Mouse (Mus musculus): ENCODE measurements around the gene Zfp287. TPM values are rescaled to one million over a fixed set of nuclear protein-coding genes. Genes with fewer than 3 reads are reported as not detected.
A peak's percentile ranks its signal among the peaks of the same experiment; 100 is the strongest.
"Not testable (repeated sequence)": the region's sequence is repeated elsewhere in the genome, so short reads cannot be mapped to it uniquely, and the experiment has no call there.

Gene Zfp287
- total RNA-seq (2021), result 10 to 100 TPM; 23.7 to 24.4 TPM

DNA sequence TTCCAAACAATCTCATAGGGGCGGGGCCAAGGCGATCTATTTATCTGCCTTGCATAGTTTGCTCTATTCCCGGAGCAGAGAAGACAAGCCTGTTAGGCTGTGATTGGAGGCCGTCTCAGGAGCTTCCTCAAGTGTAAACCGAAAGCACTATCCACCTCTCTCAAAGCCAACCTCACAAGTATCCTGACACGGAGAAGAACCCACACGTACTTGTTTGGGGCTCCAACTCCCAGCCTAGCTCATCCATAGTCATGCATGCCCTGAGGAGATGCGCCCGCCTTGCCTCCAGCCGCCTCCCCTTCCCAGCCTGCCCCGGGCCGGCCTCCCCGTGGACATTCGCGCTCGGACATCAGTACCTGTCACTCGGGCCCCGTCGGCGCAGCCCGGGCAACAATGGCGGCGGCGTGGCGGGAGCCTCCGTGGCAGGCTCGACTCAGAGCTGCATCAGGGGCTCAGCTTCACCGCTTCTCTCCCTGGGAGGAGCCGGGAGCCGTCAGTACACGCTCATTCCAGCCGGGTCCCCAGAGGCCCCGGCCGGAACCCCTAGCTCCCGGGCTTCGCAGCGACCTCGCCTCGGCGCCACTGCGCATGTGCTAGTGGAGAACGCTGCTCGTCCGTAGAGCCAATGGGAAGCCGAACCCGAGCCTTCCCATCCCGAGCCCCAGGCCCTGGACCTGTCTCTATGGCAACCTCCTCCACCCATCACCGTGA is at the start of gene Zfp287:
Gene Zfp287, minus strand, starts transcription at position 595 of the 711 bp plus-strand sequence.
- intact Hi-C loops (cut with DNase I), result no loop called here
- DNase-seq, result peak; percentile 95

DNA sequence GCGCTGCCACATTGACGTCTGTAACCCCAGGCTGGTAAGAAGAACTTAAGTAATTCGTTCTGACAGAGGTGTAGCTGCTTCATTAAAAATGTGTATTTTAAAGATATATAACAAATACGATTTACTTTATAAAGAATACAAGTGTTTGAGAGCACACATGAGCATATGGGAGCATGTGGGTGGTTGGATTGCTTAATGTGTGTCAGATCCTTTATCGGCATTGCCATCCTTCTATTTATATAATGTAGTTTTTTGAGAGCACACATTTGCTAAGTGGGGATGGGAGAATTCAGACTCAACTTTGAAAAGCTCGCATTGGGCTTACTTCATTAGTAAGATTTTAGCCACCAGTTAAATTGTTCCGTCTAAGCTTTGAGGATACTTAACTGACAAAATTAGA is 44.8 kb upstream of the Zfp287 start:
- intact Hi-C loops (cut with DNase I), result no loop called here
- no peak for DNase-seq

DNA sequence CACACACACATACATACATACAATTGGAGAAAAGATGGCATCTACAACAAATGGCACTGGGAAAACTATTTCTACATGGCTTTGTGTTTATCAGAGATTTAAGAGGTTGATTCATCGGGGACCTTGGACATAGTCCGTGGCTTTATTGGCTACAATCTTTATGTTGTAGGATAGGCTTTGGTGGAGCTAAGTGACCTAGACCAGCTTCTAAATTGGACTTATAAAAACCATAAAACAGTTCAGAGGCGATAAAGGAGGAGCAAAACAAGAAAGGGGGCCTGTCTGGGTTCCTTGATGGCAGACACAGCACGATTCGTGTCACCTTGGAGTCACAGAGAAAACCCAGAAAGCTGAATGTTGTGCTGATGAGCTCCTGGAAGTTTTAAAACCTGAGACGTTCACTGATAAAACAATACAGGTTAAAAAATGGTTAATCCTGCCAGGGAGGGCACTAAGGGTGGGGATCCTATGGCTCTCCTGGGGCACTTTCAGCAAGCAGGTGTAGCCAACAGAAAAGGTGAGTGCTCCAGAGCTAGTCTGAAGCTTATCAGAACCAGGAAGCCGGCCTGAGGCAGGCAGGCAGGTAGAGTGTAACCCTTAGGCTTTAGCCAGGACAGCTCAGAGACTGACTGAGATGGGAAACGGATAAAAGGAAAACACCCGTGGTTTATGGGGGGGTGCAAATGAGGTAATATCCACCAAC is 29.2 kb upstream of the Zfp287 start:
- intact Hi-C loops (cut with DNase I), result no loop called here

DNA sequence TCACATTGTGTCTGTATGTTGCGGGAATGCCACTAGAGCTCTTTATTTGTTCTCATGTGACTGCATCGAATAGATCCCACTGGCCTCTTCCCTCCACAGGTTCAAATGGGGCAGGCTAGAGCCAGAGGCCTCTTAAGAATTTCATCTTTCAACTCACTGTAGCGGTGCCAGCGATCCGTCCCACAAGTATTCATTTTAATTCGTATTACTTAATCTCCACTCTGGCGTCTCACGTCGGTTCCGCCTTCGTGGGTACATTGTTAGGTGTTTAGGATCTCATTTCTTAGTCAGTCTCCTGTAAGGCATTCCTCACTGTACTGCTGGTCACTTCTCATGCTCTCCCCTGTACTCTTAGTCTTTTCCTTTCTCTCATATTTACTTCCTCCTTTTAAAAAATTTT is 26.8 kb upstream of the Zfp287 start:
- intact Hi-C loops (cut with DNase I), result loop anchor here (5.0 to 10.0 kb wide), 2 partner anchors 86 to 379 kb away; partner anchors contain the start of gene Fbxw10
- DNase-seq, result no peak

More for the DNA sequence above, 29.2 kb upstream of the Zfp287 start:
- DNase-seq, result no peak

DNA sequence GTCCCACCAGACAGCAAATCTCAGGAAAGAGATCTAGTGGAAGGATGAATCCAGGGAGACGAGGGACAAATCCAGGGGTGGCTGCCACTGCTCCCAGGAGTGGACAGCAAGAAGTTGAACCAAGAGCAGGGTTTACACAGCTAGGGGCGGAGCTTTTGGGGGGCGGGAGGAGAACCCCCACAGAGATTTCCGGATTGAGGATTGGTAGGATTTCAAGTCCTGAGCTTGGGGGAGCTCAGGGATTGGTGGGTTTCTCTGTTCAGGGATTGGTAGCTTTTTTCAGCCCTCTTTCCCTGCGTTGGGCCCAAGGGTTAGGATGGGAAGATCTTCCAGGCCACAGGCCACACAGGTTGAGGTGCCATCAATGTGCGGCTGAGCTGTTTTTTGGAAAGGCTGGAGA is 26.2 kb upstream of the Zfp287 start:
- no peak for DNase-seq
- intact Hi-C loops (cut with DNase I), result loop anchor here (5.0 to 10.0 kb wide), 2 partner anchors 87 to 379 kb away; partner anchors contain the start of gene Fbxw10

DNA sequence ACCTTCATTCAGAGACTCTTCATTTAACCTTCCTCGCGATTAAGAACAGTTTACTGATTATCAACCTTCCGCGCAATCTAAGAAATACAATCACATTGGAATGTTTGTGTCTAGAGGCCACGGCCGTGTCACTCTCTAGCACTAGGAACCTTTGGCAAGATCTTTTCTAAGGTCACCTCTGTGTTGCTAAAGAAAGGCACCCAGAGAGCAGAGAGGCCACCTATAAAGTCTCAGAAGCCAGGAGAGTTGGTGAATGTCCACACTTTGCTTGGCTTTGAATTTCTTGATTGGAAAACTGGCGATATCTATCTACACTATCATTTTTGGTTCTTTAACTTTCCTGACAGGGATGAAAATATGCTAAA is 25.4 kb upstream of the Zfp287 start:
- DNase-seq, result no peak
- intact Hi-C loops (cut with DNase I), result loop anchor here (5.0 to 10.0 kb wide), 2 partner anchors 88 to 380 kb away; partner anchors contain the start of gene Fbxw10

DNA sequence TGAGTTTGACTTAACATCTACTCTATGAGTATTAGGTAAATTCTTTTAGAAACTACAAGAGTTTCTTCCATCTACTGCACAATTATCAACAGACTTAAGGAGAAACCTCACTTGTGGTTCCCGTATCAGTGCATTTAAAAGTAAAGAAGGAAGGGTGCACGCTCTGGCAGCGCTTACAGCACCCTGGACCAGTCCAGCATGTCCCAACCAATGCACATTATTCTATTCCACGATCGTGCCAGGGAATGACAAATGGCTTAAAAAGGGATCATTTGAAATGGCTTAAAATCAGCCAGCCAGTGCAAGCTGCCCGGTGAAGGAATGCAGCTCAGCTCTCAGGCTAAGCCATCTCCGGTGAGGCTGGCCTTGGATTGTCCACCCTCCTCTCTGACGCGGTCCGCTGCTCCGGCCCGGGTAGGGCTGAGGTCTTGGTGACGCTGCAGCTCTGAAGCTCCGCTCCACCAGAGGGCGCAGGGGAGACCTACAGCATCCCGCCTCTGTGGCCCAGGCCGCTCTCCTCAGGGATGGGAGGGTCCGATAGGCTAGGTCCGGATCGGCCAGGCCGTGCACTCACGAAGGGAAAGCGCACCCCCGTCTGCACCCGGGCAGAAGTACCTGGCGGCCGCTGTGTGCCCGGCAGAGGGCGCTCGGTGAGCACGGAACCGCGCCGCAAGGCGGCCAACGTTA is 24.9 kb upstream of the Zfp287 start:
- DNase-seq, result peak; percentile 98
- intact Hi-C loops (cut with DNase I), result loop anchor here (5.0 to 10.0 kb wide), 2 partner anchors 88 to 381 kb away; partner anchors contain the start of gene Fbxw10

DNA sequence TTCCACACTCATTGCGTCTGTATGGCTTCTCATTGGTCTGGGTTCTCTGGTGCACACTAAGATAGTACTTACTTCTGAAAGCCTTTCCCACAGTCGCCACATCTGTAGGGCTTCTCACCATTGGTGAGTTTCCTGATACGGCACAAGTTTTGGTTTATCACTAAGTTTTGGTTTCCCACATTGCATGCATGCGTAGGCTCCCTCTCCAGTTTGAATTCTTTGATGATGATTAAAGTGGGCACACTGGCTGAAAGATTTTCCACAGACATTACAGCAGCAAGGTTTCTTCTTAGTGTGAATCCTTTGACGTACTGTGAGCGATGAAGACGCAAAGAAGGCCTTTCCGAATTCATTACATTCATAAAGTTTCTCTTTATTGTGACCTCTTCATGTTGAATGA is 21.1 kb upstream of the Zfp287 start, which contains the start of gene Gm10428:
Gene Gm10428, plus strand, starts transcription at position 321 of the 400 bp plus-strand sequence.
- DNase-seq, result no peak
- intact Hi-C loops (cut with DNase I), result loop anchor here (10.0 kb wide), 1 partner anchor 92 kb away; the partner anchor contains the start of gene Fbxw10

DNA sequence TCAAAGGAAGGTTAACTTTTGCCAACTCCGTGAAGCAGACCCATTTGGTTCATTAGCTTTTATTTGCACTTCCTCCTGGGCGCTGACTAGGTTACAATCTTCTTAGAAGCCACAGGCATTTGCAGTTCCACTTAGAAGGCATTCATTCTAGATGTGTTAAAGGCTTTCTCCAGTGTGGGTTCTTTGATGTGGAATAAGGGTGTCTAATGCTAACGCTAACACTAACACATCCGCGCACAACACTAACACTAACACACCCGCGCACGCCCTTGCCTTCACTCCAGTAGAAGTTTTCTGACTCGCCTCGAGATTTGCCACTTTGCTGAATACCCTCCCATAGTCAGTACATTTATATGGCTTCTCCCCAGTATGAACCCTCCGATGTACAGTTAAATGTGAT is 20.5 kb upstream of the Zfp287 start:
- DNase-seq, result no peak
- intact Hi-C loops (cut with DNase I), result loop anchor here (10.0 kb wide), 1 partner anchor 93 kb away; the partner anchor contains the start of gene Fbxw10

DNA sequence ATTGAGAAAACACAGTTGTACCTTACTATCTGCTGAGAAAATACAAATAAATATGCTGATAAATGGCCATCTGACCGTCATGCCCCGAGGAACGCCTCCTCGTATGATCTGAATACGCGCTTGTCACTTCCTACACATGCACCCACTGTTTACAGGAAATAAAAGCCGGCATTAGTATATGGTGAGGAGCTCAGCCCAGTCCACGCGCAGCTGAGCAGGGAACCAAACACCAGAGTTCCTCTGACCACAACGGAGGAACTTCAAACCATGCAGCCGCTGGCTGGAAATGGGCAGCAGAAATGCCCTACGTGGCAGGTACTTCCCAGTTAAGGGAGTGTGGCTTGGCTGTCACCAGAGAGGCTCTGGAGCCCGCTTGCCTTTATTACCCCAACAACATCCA is 17.7 kb upstream of the Zfp287 start:
- intact Hi-C loops (cut with DNase I); DNase-seq: not testable (repeated sequence)

DNA sequence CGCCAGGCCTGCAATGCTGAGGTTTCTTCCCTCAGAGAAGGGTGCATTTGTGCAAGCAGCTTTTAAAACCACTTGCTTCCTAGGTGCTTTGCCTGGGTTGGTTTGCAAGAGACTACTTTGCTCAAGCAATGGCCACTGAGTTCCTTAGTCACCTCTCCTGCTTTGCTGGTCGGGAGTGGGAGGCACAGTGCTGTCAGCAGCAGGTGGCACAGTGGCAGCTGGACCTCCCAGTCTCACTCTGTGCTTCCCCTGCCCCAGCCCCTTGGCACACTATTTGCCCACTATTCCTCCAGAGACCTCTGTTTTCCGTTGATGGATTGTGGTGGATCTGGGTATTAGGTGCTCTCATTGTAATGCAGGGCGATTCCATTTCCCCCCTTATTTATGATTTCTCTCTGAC is 16.4 kb upstream of the Zfp287 start:
- DNase-seq, result no peak
- intact Hi-C loops (cut with DNase I), result no loop called here

DNA sequence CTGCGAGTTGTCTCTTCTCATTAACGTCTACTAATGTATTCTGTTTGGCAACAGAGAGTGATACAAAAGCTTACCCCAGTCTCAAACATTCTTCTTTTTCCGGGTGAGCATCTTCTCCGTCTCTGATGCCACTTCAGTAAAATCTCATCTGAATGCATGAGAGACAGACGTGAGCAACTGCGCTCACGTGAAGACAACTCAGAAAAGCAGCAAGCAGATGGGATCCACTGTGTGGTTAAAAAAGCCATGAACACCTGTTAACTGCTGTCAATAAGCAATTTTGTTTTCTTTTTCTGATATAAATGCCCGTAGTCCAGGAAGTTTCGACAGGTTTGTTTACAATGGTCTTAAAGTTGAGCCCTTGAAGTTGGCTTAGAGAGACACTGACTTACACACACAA is 15.5 kb upstream of the Zfp287 start:
- intact Hi-C loops (cut with DNase I), result no loop called here
- DNase-seq, result no peak

DNA sequence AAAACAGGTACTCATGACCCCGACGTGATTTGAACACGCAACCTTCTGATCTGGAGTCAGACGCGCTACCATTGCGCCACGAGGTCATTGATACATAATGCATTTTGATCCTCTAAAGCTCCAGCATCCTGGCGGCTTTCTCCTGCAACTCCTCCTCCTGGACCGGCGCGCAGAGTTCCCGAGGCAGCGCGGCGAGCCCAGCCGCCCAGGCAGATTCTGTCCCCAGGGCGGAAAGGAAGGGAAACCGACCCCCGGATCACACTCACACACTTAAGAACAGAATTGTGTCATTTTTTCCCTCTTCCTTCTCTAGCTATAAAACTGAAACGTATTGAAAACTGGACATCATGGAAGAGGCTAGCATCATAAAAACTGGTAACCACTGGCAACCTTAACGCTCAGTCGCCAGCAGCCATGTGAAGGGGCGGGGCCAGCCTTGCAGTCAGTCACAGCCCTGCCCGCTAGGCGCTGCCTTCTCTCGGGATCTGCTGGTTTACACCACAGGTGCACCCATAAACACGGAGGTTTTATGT is 14.4 kb upstream of the Zfp287 start:
- intact Hi-C loops (cut with DNase I), result no loop called here
- peak; percentile 63 for DNase-seq

DNA sequence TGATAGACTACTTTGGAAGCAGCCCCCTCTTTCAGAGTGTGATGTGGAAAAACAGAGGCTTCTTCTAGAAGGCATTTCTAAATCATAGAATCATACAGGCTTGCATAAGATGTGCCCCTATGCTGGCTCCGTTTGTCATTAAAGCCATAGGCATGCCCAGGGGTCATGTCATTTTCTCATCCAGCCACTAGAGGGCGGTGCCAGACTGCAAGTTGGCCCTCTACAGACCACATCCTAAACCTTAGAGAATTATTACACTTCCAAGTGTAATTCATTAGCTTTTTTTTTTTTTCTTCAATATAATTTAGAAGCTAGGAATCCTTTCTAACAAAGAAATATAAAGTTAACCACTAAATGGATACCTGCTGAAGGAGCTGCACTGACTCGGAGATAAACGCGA is 12.4 kb upstream of the Zfp287 start:
- peak; percentile 71 for DNase-seq
- intact Hi-C loops (cut with DNase I), result loop anchor here (5.0 kb wide), 1 partner anchor 428 kb away; no protein-coding TSS in a partner anchor

DNA sequence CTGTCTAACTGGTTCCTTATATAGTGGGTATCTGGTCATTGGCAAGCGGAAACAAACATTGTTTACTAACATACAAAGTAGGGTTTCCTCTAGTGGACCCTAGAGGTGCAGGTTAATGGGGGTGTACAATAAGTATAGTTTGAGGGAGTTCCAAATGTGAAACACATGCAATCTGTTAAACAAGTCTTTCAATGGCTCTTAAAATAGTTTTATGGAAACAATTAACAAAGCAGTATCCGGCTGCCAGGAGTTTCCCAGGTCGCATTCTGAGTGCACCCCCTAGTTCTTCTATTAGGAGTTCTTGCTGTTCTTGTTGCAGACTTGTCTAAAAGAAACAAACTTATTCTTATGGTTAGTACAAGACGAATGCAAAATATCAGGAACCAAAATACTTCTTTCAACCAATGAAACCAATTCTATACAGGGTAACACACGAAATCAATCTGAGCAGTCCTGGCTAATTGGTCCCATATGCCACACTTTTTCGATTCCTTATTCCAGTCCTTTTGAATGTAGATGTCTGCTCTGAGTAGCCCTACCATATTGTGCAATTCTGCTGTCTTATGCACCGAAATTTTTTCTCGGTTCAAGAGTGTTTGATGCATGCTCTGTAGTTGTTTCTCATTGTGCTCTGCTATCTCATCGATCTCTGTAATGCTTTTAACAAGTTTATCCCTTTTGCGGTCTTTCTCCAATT is 10.7 kb upstream of the Zfp287 start:
- no peak for DNase-seq
- intact Hi-C loops (cut with DNase I), result loop anchor here (5.0 kb wide), 1 partner anchor 430 kb away; no protein-coding TSS in a partner anchor

DNA sequence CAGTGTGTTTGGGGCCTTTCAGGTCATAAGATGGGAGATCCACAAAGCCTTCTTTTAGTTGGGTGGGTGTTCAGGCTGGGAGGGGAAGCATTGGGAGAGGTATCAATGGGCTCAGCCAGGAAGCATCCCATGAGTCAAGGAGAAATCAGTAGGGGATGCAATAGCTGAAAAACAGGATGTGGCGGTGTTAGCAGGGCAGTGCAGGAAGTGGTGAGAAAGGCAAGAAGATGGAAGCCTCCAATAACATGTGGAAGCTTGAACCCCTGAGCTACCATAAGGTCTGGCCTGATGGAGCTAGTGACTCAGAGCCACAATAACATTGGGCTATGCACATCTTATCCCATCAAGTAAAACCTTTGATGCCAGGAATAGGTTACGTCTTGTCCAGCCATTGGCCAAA is 9.5 kb upstream of the Zfp287 start:
- DNase-seq, result no peak
- intact Hi-C loops (cut with DNase I), result loop anchor here (5.0 kb wide), 1 partner anchor 431 kb away; no protein-coding TSS in a partner anchor

DNA sequence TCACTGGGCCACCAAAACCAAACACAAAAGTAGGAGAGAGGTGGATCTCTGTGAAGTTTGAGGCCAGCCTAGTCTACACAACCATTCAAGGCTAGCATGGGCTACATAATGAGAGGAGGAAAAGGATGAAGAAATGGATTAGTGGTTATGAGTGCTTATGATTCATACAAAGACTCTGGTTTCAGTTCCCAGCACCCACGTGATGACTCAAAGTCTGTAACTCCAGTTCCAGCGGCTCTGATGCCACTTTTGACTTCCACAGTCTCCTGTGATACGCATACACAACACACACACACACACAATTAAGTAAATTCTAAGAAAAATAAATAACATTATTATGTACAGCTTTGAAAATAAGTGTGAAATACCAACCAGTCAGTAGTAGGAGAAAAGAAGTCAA is 960 bp upstream of the Zfp287 start:
- DNase-seq, result no peak
- intact Hi-C loops (cut with DNase I), result no loop called here

DNA sequence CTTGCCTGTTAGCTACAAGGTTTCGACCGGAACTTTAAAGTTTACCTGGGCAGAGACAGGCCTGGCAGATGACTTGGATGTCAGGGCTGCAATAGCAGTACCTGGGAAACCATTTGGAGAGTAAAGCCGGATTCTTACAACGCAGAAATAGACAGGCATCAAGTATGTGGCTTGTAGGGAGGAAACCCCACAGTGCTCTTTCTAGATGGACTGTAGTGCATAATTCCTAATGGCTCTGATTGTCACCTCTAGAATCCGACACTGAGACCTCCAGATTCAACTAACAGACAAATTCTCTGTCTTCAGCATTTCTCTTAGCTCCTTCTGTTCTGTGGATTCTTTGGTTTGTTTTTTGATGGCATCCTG is 300 bp upstream of the Zfp287 start:
- DNase-seq, result no peak
- intact Hi-C loops (cut with DNase I), result no loop called here

DNA sequence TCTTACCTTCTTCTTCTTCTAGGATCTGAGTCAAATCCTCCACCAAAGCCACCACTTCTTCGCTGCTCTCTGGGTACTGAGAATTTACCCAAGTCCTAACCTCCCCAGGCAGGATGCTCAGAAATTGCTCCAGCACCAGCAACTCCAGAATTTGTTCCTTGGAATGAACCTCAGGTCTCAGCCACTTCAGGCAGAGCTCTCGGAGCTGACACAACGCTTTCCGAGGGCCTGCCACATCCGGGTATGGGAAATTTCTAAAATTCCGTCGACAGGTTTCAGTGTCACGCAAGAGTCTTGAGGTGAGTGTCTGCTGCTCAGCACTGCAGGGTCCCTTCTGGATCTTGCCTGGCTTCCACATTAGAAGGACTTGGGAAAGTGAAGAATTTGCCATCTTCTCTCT is 3.4 kb downstream of the Zfp287 start:
- DNase-seq, result no peak
- intact Hi-C loops (cut with DNase I), result no loop called here

DNA sequence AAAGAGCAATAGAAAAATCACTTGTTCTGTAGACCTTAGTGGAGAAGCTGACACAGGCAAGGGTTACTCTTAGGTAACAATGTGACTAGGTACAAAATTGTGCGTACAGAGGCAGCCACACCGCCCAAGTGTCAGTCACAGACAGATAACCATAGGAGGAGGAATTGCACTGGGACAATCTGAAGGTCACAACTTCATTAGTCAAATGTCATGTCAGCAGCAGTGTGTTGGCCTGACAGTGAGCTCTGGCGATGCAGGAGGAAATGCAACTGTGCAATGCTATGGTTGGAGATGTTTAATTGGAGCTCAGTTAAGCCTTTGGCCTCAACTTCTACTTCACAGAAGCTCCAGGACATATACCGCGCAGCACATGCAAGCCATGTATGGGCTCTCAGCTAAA is 21.0 kb downstream of the Zfp287 start:
- no peak for DNase-seq
- intact Hi-C loops (cut with DNase I), result no loop called here
